Comparison of ENCODE assay signal across 1 mouse cellular context in genomic region chr13:100328029-100328428, GRCm38 (mm10). TPM values are rescaled to one million over a fixed set of nuclear protein-coding genes. Genes with fewer than 3 reads are reported as not detected.
"Had no signal": no experiment of that assay in that cellular context is flagged by ENCODE, and none has a peak within 500 bp of the region (broad histone marks: within the 10 kb centered on the region; RNA-seq: fewer than 3 reads in every experiment).

No protein-coding gene starts in this region.

RNA-seq across cellular contexts. Expression of gene Naip6, which starts 10.6 kb away (rescaled TPM):
- polyA plus RNA-seq: hindbrain, embryonic 11.5 days had no signal
